Mouse (Mus musculus) CH12.LX (cell line): ENCODE data around the gene Ctnnd1. TPM values are rescaled to one million over a fixed set of nuclear protein-coding genes. Genes with fewer than 3 reads are reported as not detected.

ENCODE experiments used
- DNase-seq: peaks from one replicate; pipeline ENCODE4 v3.0.0-alpha.2; 2013; ENCODE audit errors: extremely low read depth
- H3K27ac ChIP-seq: 2 replicates; pipeline ENCODE4 v1.5.1; 2012; ENCODE audit warnings: low read depth, mild to moderate bottlenecking, control low read depth, moderate library complexity; ENCODE audit not compliant: insufficient read depth
- H3K27me3 ChIP-seq: replicated peaks from 2 replicates; pipeline ENCODE3; 2012; ENCODE audit warnings: inconsistent platforms
- H3K36me3 ChIP-seq, 2 experiments: replicated peaks in 1 of 2; 2 replicates each; pipeline versions ENCODE3 to v1.6.1; 2012; ENCODE audit warnings: inconsistent platforms in 1 of 2, low read length in 1 of 2, mild to moderate bottlenecking in 1 of 2, mixed read lengths in 1 of 2, moderate library complexity in 1 of 2; ENCODE audit not compliant: control insufficient read depth in 1 of 2, insufficient read depth in 1 of 2
- H3K4me1 ChIP-seq, 2 experiments: 2 replicates each; pipeline ENCODE4 v1.6.1; 2012; ENCODE audit warnings: inconsistent platforms in 1 of 2, moderate library complexity in 1 of 2; ENCODE audit not compliant: insufficient read depth in 2 of 2, control insufficient read depth in 1 of 2
- H3K4me2 ChIP-seq: 2 replicates; pipeline ENCODE4 v1.6.1; 2012; ENCODE audit warnings: low read depth, mild to moderate bottlenecking, control low read depth; ENCODE audit not compliant: poor library complexity, insufficient read depth, severe bottlenecking
- H3K4me3 ChIP-seq, 3 experiments: fragments of 150-350 bp in 1 of 3; sonication (generic) in 1 of 3; replicated peaks in 1 of 3; 2 replicates each; pipeline versions ENCODE3 to v1.5.1; 2011 to 2012; ENCODE audit warnings: low read depth in 2 of 3, low read length in 2 of 3, mild to moderate bottlenecking in 2 of 3, moderate library complexity in 2 of 3, control low read depth in 1 of 3, improper control_type of control experiment in 1 of 3, inconsistent platforms in 1 of 3, mixed read lengths in 1 of 3; ENCODE audit not compliant: poor library complexity in 1 of 3
- H3K79me2 ChIP-seq: replicated peaks from 2 replicates; pipeline ENCODE4 v1.6.1; 2012; ENCODE audit warnings: mild to moderate bottlenecking, moderate library complexity; ENCODE audit not compliant: control insufficient read depth, poor library complexity, insufficient read depth, severe bottlenecking; ENCODE audit errors: extremely low read depth
- H3K9ac ChIP-seq: 2 replicates; pipeline ENCODE4 v1.6.1; 2012; ENCODE audit warnings: low read depth, mild to moderate bottlenecking, control low read depth, moderate library complexity; ENCODE audit not compliant: insufficient read depth
- H3K9me3 ChIP-seq: replicated peaks from 2 replicates; pipeline ENCODE3; 2012; ENCODE audit warnings: low read length, inconsistent platforms, mixed read lengths
- E2F4 ChIP-seq: IDR thresholded peaks from 2 replicates; pipeline ENCODE4 v1.6.1; 2011; ENCODE audit warnings: low read depth, low read length, improper control_type of control experiment; ENCODE audit not compliant: insufficient replicate concordance
- ETS1 ChIP-seq: conservative IDR thresholded peaks from 2 replicates; pipeline ENCODE4 v1.6.1; 2012; ENCODE audit warnings: low read depth, mild to moderate bottlenecking, inconsistent platforms, low read length, improper control_type of control experiment, moderate library complexity
- GABPA ChIP-seq: IDR thresholded peaks from 2 replicates; pipeline ENCODE4 v1.6.1; 2012; ENCODE audit warnings: low read depth, low read length, improper control_type of control experiment, inconsistent platforms; ENCODE audit not compliant: insufficient replicate concordance
- JUN ChIP-seq: IDR thresholded peaks from 2 replicates; pipeline ENCODE4 v1.6.1; 2011; ENCODE audit warnings: low read depth, mild to moderate bottlenecking, low read length, improper control_type of control experiment, moderate library complexity; ENCODE audit not compliant: insufficient read depth
- JUND ChIP-seq: conservative IDR thresholded peaks from 2 replicates; pipeline ENCODE4 v1.6.1; 2011; ENCODE audit warnings: low read depth, low read length, improper control_type of control experiment
- KAT2A ChIP-seq: IDR thresholded peaks from 2 replicates; pipeline ENCODE4 v1.6.1; 2012; ENCODE audit warnings: low read length, improper control_type of control experiment, inconsistent platforms; ENCODE audit not compliant: insufficient replicate concordance
- NELFE ChIP-seq: IDR thresholded peaks from 2 replicates; pipeline ENCODE4 v1.6.1; 2011; ENCODE audit warnings: low read depth, low read length, improper control_type of control experiment
- NRF1 ChIP-seq: IDR thresholded peaks from 2 replicates; pipeline ENCODE4 v1.6.1; 2014; ENCODE audit warnings: low read depth, mild to moderate bottlenecking, inconsistent platforms, low read length, improper control_type of control experiment, moderate library complexity
- PAX5 ChIP-seq: IDR thresholded peaks from 2 replicates; pipeline ENCODE4 v1.6.1; 2012; ENCODE audit warnings: low read length, inconsistent platforms, mixed read lengths
- POLR2AphosphoS2 ChIP-seq: IDR thresholded peaks from 2 replicates; pipeline ENCODE4 v1.6.1; 2011; ENCODE audit warnings: low read depth, low read length, improper control_type of control experiment
- RAD21 ChIP-seq: IDR thresholded peaks from 2 replicates; pipeline ENCODE4 v1.6.1; 2011; ENCODE audit warnings: low read depth, mild to moderate bottlenecking, low read length, improper control_type of control experiment, moderate library complexity
- RCOR1 ChIP-seq: conservative IDR thresholded peaks from 2 replicates; pipeline ENCODE4 v1.6.1; 2012; ENCODE audit warnings: low read depth, mild to moderate bottlenecking, inconsistent platforms, low read length, improper control_type of control experiment
- UBTF ChIP-seq: IDR thresholded peaks from 2 replicates; pipeline ENCODE4 v1.6.1; 2012; ENCODE audit warnings: low read depth, mild to moderate bottlenecking, inconsistent platforms, low read length, improper control_type of control experiment, moderate library complexity
- USF2 ChIP-seq: conservative IDR thresholded peaks from 2 replicates; pipeline ENCODE4 v1.6.1; 2011; ENCODE audit warnings: low read depth, low read length, improper control_type of control experiment
- ZC3H11A ChIP-seq: IDR thresholded peaks from 2 replicates; pipeline ENCODE4 v1.6.1; 2012; ENCODE audit warnings: low read depth, mild to moderate bottlenecking, inconsistent platforms, low read length, improper control_type of control experiment
- ZMIZ1 ChIP-seq: IDR thresholded peaks from 2 replicates; pipeline ENCODE4 v1.6.1; 2012; ENCODE audit warnings: low read depth, mild to moderate bottlenecking, inconsistent platforms, low read length, improper control_type of control experiment
- ZNF384 ChIP-seq: IDR thresholded peaks from 2 replicates; pipeline ENCODE4 v1.6.1; 2012; ENCODE audit warnings: low read depth, low read length, improper control_type of control experiment, inconsistent platforms
- dilution Hi-C: fragments of 300-500 bp; cut with MboI; formaldehyde crosslinking; loops from 2 replicates; pipeline ENCODE4 v1.14.3; 2020; ENCODE audit warnings: low sequenced_read_pairs; ENCODE audit not compliant: extremely low pct_unique_long_range_greater_than_20kb, extremely low pct_ligation_motif_present
- in situ Hi-C: fragments of 300-500 bp; cut with MboI; formaldehyde crosslinking; loops from 3 replicates; pipeline ENCODE4 v1.14.3; 2019; ENCODE audit warnings: low sequenced_read_pairs, low pct_ligation_motif_present, low pct_unique_long_range_greater_than_20kb, mixed read lengths
- polyA plus RNA-seq: library from polyadenylated mRNA; unstranded; fragments of >175 nt; gene quantifications from 2 replicates; pipeline ENCODE4 v1.2.1, GENCODE M21; 2012; ENCODE audit warnings: low read depth; ENCODE audit not compliant: insufficient read length
- total RNA-seq, 2 experiments: library from RNA; depleted of rRNA; stranded (reverse); fragments of 300-350 nt in 1 of 2; fragments of >200 nt in 1 of 2; gene quantifications; 2 replicates each; pipeline ENCODE4 v1.2.3; 2012 to 2014

Gene Ctnnd1
- total and polyA plus RNA-seq, 3 experiments = 0.38 to 2.8 (median 1.2) TPM

GRCm38 (mm10) chr2:84635611-84636010 lies 15.0 kb downstream of the Ctnnd1 start:
- Histone ChIP-seq H3K36me3 (no peaks in the 10 kb centered on the region), H3K4me1 (0 out of 4 replicates have a peak, but pooled peaks cover 0 to 3% of the 10 kb centered on the region in 2 experiments), H3K27me3 (no peaks in the 10 kb centered on the region), H3K27ac (no peak overlapping the region), H3K9ac (no peak overlapping the region), H3K79me2 (no peaks in the 10 kb centered on the region), H3K4me2 (no peak overlapping the region), H3K9me3 (no peaks in the 10 kb centered on the region), H3K4me3 (no peak overlapping the region)
- in situ Hi-C loops (no loop called here), dilution Hi-C loops (no loop called here)
- TF ChIP-seq NELFE = no peak
- no peak for TF ChIP-seq ZMIZ1
- TF ChIP-seq POLR2AphosphoS2 = no peak
- no peak for TF ChIP-seq PAX5
- TF ChIP-seq RCOR1 = no peak
- no peak for TF ChIP-seq USF2
- no peak for TF ChIP-seq RAD21
- no peak for TF ChIP-seq E2F4
- DNase-seq = no peak

GRCm38 (mm10) chr2:84634934-84635482 lies 15.6 kb downstream of the Ctnnd1 start:
- 0 out of 4 replicates have a peak, but pooled peaks cover 0 to 3% of the 10 kb centered on the region in 2 experiments for H3K4me1 ChIP-seq
- no peak overlapping the region for H3K27ac ChIP-seq
- no peaks in the 10 kb centered on the region for H3K27me3 ChIP-seq
- H3K9me3 ChIP-seq = no peaks in the 10 kb centered on the region
- in situ Hi-C loops (no loop called here), dilution Hi-C loops (no loop called here)
- TF ChIP-seq KAT2A (no peak), ZNF384 (no peak), NRF1 (no peak), ETS1 (no peak), ZC3H11A (no peak), UBTF (no peak), JUND (no peak), GABPA (no peak), JUN (no peak)
- H3K9ac ChIP-seq = no peak overlapping the region
- H3K4me2 ChIP-seq = no peak overlapping the region
- no peaks in the 10 kb centered on the region for H3K79me2 ChIP-seq
- no peaks in the 10 kb centered on the region for H3K36me3 ChIP-seq
- DNase-seq = no peak
- no peak overlapping the region for H3K4me3 ChIP-seq
